ENCODE assay signal across 8 mouse cellular contexts in the genomic region with DNA sequence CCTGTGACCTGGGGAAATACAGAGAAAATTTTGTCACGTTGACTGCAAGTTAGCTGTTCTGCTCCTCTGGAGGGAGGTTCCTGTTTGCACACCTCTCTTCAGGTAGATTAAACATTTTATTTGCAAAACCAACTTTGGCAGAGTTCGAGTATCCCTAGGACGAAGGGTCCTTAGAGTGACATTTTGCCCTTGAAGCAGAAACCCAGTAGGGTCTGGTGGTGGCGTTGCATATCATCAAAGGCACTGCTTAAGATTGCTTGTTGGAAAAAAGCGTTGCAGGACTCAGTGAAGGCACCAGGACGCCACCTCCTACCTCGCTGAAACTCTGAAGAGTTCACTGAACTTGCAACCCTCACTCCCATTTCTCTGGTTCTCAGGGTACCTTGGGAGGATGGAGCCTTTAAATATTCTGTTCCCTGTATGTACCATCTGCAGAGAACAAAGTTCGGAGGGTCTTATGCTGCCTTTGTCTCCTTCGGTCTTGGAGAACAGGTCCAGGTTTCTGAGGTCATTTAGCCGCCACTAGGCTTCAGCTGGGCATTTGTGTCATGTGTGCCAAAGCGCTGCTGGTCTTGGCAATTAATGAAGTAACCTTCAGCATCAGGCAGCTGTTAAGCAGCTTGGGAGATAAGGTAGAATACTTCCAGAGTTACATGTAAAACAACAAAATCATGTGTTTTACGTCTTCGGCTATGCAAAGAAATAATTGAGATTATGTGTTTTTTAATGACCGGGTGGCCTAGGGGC.
DNase-seq lines count a peak whose midpoint lies in the region; ATAC-seq and TF ChIP-seq lines count a peak whose summit lies in the region.

No protein-coding gene starts in this region.

- no peaks in the 10 kb centered on the region for H3K27me3 ChIP-seq in kidney, adult 2 months (replicated peaks; ENCODE audit: control insufficient read depth, insufficient read depth, low read length)
- H3K27me3 ChIP-seq in embryonic facial prominence, embryonic 13.5 days: no peaks in the 10 kb centered on the region
- no peaks in the 10 kb centered on the region for H3K27me3 ChIP-seq in intestine, postnatal 0 days (replicated peaks; ENCODE audit: control insufficient read depth, insufficient read depth, low read length)
- no peaks in the 10 kb centered on the region for H3K27me3 ChIP-seq in neural tube, embryonic 13.5 days

- H3K36me3 ChIP-seq in kidney, adult 2 months (ENCODE audit: control insufficient read depth, insufficient read depth, low read length): no peaks in the 10 kb centered on the region
- H3K36me3 ChIP-seq in embryonic facial prominence, embryonic 13.5 days: no peaks in the 10 kb centered on the region
- H3K36me3 ChIP-seq in intestine, postnatal 0 days (ENCODE audit: control insufficient read depth, insufficient read depth): no peaks in the 10 kb centered on the region
- no peaks in the 10 kb centered on the region for H3K36me3 ChIP-seq in neural tube, embryonic 13.5 days

- 0 out of 2 replicates have a peak overlapping the region, but pooled peaks have one; percentile 79 for H3K4me3 ChIP-seq in kidney, adult 2 months (ENCODE audit: insufficient read depth, low read depth, low read length)
- H3K4me3 ChIP-seq in embryonic facial prominence, embryonic 13.5 days: peak overlapping the region; percentile 74
- H3K4me3 ChIP-seq in intestine, postnatal 0 days (ENCODE audit: low read depth, low read length): peak overlapping the region; percentile 66
- peak overlapping the region; percentile 76 for H3K4me3 ChIP-seq in neural tube, embryonic 13.5 days

- H3K9ac ChIP-seq in embryonic facial prominence, embryonic 13.5 days: peak overlapping the region; percentile 84
- peak overlapping the region; percentile 71; the same call in 1 of the 2 replicates for H3K9ac ChIP-seq in intestine, postnatal 0 days (ENCODE audit: low read depth, low read length)
- H3K9ac ChIP-seq in neural tube, embryonic 13.5 days: peak overlapping the region; percentile 87

- no peaks in the 10 kb centered on the region for H3K4me1 ChIP-seq in kidney, adult 2 months (ENCODE audit: control insufficient read depth, insufficient read depth, low read length)
- peaks cover 62% of the 10 kb centered on the region for H3K4me1 ChIP-seq in embryonic facial prominence, embryonic 13.5 days
- 0 out of 2 replicates have a peak, but pooled peaks cover 2% of the 10 kb centered on the region for H3K4me1 ChIP-seq in intestine, postnatal 0 days (replicated peaks; ENCODE audit: control insufficient read depth, insufficient read depth, low read length)
- peaks cover 42% of the 10 kb centered on the region for H3K4me1 ChIP-seq in neural tube, embryonic 13.5 days (replicated peaks)

- ATAC-seq in embryonic facial prominence, embryonic 13.5 days (ENCODE audit: insufficient number of reproducible peaks, insufficient read depth, low FRiP score, low TSS enrichment, low read depth): no peak
- no peak for ATAC-seq in intestine, postnatal 0 days
- ATAC-seq in neural tube, embryonic 13.5 days (ENCODE audit: low read depth): no peak

- no peak for TF ChIP-seq CTCF in kidney, adult 2 months (conservative IDR thresholded peaks at IDR 0.05; ENCODE audit: insufficient read depth, insufficient read length, low read depth, low read length)
- no peak for TF ChIP-seq CTCF in intestine, postnatal 0 days (IDR thresholded peaks at IDR 0.05; ENCODE audit: low read depth)

- peak overlapping the region; percentile 87 for H3K4me2 ChIP-seq in embryonic facial prominence, embryonic 13.5 days
- peak overlapping the region; percentile 88 for H3K4me2 ChIP-seq in intestine, postnatal 0 days (replicated peaks; ENCODE audit: low read depth)
- peak overlapping the region; percentile 97 for H3K4me2 ChIP-seq in neural tube, embryonic 13.5 days

- DNase-seq in kidney, adult 2 months: no peak
- DNase-seq in kidney, postnatal 14 days: no peak
- no peak for DNase-seq in urinary bladder, adult 18-20 months (ENCODE audit: low spot score in 2 of 2)
- no peak for DNase-seq in layer of hippocampus, adult 11-12 months (ENCODE audit: low spot score)
- DNase-seq in kidney, postnatal 36 days: no peak

- no peak overlapping the region for H3K27ac ChIP-seq in kidney, adult 2 months (ENCODE audit: insufficient read depth, low read depth, low read length)
- H3K27ac ChIP-seq in embryonic facial prominence, embryonic 13.5 days: peak overlapping the region; percentile 81; the same call in 1 of the 2 replicates
- H3K27ac ChIP-seq in intestine, postnatal 0 days (ENCODE audit: low read depth, low read length): no peak overlapping the region
- H3K27ac ChIP-seq in neural tube, embryonic 13.5 days (replicated peaks): no peak overlapping the region; the same call in 1 of the 2 replicates

- TF ChIP-seq POLR2A in kidney, adult 2 months (IDR thresholded peaks at IDR 0.05; ENCODE audit: low read depth, low read length): no peak

- no peaks in the 10 kb centered on the region for H3K9me3 ChIP-seq in embryonic facial prominence, embryonic 13.5 days
- H3K9me3 ChIP-seq in intestine, postnatal 0 days (ENCODE audit: control insufficient read depth): no peaks in the 10 kb centered on the region
- no peaks in the 10 kb centered on the region for H3K9me3 ChIP-seq in neural tube, embryonic 13.5 days

- WGBS in kidney, adult 2 months: 72% methylated on average over 14 of the region's 14 CpGs
- 27% methylated on average over 14 of the region's 14 CpGs for WGBS in embryonic facial prominence, embryonic 13.5 days
- WGBS in intestine, postnatal 0 days: 57% methylated on average over 14 of the region's 14 CpGs
- WGBS in neural tube, embryonic 13.5 days: 47% methylated on average over 14 of the region's 14 CpGs
